Mouse (Mus musculus) lung, embryonic 15.5 days (tissue): Measurements from ENCODE around the gene Clnk. TPM values are rescaled to one million over a fixed set of nuclear protein-coding genes. Genes with fewer than 3 reads are reported as not detected.
A peak's percentile ranks its signal among the peaks of the same experiment; 100 is the strongest.
"Not testable (repeated sequence)": the region's sequence is repeated elsewhere in the genome, so short reads cannot be mapped to it uniquely, and the experiment has no call there.

Experiments
- ATAC-seq: fragments of 200-750 bp; cut with Nextera tagmentation; 2 replicates; pipeline ENCODE4 v1.8.0; 2017; ENCODE audit warnings: moderate number of reproducible peaks, borderline replicate concordance; ENCODE audit not compliant: low FRiP score, low TSS enrichment; ENCODE audit errors: extremely low read depth
- H3K27ac ChIP-seq: fragments of 300-500 bp; sonication (generic); 2 replicates; pipeline ENCODE4 v1.5.1; 2015; ENCODE audit warnings: moderate library complexity, mild to moderate bottlenecking, inconsistent platforms
- H3K27me3 ChIP-seq: fragments of 300-500 bp; sonication (generic); 2 replicates; pipeline ENCODE4 v1.6.1; 2015; ENCODE audit warnings: inconsistent platforms
- H3K36me3 ChIP-seq: fragments of 300-500 bp; sonication (generic); 2 replicates; pipeline ENCODE4 v1.6.1; 2015; ENCODE audit warnings: inconsistent platforms
- H3K4me1 ChIP-seq: fragments of 300-500 bp; sonication (generic); 2 replicates; pipeline ENCODE4 v1.6.1; 2015; ENCODE audit warnings: inconsistent platforms
- H3K4me2 ChIP-seq: fragments of 300-500 bp; sonication (generic); 2 replicates; pipeline ENCODE4 v1.6.1; 2015; ENCODE audit warnings: inconsistent platforms, mild to moderate bottlenecking, moderate library complexity
- H3K4me3 ChIP-seq: fragments of 300-500 bp; sonication (generic); 2 replicates; pipeline ENCODE4 v1.5.1; 2015; ENCODE audit warnings: mild to moderate bottlenecking, inconsistent platforms
- H3K9ac ChIP-seq: fragments of 300-500 bp; sonication (generic); 2 replicates; pipeline ENCODE4 v1.6.1; 2015; ENCODE audit warnings: inconsistent platforms
- H3K9me3 ChIP-seq: fragments of 300-500 bp; sonication (generic); 2 replicates; pipeline ENCODE4 v1.6.1; 2016; ENCODE audit warnings: inconsistent platforms
- WGBS: fragments of 180-500 bp; shearing (Covaris S2); methylation state at CpG from one replicate; pipeline ENCODE4 v1.1.7; 2015; 5-methylcytosine and 5-hydroxymethylcytosine counted together
- polyA plus RNA-seq: library from polyadenylated mRNA; unstranded; fragments of >200 nt; fragmentation: Nextera tagmentation; extraction: Ambion mirVana; gene quantifications from 2 replicates; pipeline ENCODE4 v1.2.1, GENCODE M21; 2015

Gene Clnk
- polyA plus RNA-seq, result 0.25 TPM in 1 of 2 replicates, not detected in the other

DNA sequence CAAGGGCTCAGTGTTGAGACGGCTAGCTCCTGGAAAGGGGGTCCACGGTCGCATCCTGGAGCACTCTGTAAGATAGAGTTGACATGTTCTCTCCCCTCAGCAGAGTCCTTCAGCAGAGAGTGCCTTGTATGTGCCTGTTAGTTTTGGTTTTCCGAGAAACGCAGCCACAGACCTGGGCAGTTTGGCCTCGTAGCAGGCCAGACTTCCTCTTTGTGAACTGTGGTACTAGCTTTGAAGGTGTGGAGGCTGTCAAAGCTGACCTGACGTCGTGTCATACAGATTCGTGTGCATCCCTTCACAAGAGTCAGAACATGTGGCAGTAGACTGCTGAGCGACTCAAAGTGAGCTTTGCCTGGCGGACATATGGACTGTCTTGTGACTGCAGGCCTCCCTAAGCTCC, at the start of gene Clnk:
Gene Clnk (minus strand): TSS at position 191 of the 400 bp plus-strand sequence.
- no peaks in the 10 kb centered on the region for H3K9me3 ChIP-seq
- H3K9ac ChIP-seq, result no peak within 1 kb of the TSS
- peaks cover 9% of the 10 kb centered on the region for H3K4me1 ChIP-seq
- H3K27ac ChIP-seq, result no peak within 1 kb of the TSS
- H3K27me3 ChIP-seq, result no peaks in the 10 kb centered on the region
- no peak within 1 kb of the TSS for H3K4me2 ChIP-seq
- H3K4me3 ChIP-seq, result no peak within 1 kb of the TSS
- 78% methylated on average over 11 of the region's 11 CpGs for WGBS
- ATAC-seq, result no peak
- H3K36me3 ChIP-seq, result no peaks in the 10 kb centered on the region

GRCm38 (mm10) chr5:38905271-38905670, 28.7 kb upstream of the Clnk start:
- WGBS, result 33% methylated on average over 3 of the region's 3 CpGs
- no peaks in the 10 kb centered on the region for H3K4me1 ChIP-seq
- H3K36me3 ChIP-seq, result no peaks in the 10 kb centered on the region
- no peak overlapping the region for H3K27ac ChIP-seq
- no peak overlapping the region for H3K4me2 ChIP-seq
- H3K4me3 ChIP-seq, result no peak overlapping the region
- no peak for ATAC-seq
- H3K27me3 ChIP-seq, result no peaks in the 10 kb centered on the region
- no peak overlapping the region for H3K9ac ChIP-seq
- H3K9me3 ChIP-seq, result no peaks in the 10 kb centered on the region

DNA sequence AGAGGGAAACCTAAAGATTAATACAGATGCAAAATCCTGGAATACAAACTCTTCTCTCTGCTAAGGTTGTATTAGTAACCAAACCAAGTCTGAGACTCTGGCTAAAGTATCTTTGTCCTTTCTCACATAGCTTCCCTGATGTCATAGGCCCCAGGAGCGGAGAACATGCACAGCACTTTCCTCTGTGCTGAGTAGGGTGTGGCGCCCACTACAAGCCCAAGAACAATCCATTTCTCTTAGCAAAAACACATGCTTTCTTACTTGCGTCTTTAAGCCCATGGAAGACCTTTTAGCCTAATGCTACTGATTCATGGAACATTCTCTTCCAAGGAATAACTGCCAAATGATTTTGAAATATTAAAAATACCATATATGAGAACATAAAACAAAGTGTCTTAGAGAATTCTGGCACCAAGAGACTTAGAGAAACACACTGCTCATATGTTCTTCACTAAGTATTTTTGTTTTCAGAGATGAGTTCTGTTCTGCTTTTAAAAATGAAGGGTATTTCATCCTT, 28.0 kb upstream of the Clnk start:
- H3K27ac ChIP-seq, result no peak overlapping the region
- 86% methylated on average over 3 of the region's 3 CpGs for WGBS
- H3K9ac ChIP-seq, result no peak overlapping the region
- no peaks in the 10 kb centered on the region for H3K9me3 ChIP-seq
- H3K4me3 ChIP-seq, result no peak overlapping the region
- H3K4me1 ChIP-seq, result no peaks in the 10 kb centered on the region
- H3K4me2 ChIP-seq, result no peak overlapping the region
- no peaks in the 10 kb centered on the region for H3K36me3 ChIP-seq
- no peaks in the 10 kb centered on the region for H3K27me3 ChIP-seq
- no peak for ATAC-seq

DNA sequence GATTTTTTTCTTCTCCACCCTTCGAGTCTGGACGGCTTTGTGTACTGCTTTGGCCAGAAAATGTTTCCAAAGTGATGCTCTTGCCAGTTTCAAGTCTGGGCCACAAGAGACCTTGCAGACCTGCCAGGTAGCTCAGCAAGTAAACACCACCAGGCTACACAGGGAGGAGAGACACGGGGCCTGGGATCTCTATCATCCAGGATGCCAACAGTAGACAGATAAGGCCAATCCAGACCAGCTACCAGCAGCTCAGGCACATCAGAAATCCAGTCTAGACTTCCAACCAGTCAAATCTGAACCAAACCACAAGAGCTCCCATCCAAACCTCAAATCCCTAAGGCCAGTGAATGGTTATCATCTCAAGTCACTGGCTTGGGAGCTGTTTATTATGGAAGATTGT, 26.3 kb upstream of the Clnk start:
- Histone ChIP-seq H3K4me3 (no peak overlapping the region), H3K36me3 (no peaks in the 10 kb centered on the region), H3K9ac (no peak overlapping the region), H3K4me1 (0 out of 2 replicates have a peak, but pooled peaks cover 6% of the 10 kb centered on the region), H3K27me3 (no peaks in the 10 kb centered on the region), H3K27ac (no peak overlapping the region), H3K4me2 (no peak overlapping the region), H3K9me3 (no peaks in the 10 kb centered on the region)
- ATAC-seq, result no peak
- WGBS, result 67% methylated on average over 3 of the region's 3 CpGs

DNA sequence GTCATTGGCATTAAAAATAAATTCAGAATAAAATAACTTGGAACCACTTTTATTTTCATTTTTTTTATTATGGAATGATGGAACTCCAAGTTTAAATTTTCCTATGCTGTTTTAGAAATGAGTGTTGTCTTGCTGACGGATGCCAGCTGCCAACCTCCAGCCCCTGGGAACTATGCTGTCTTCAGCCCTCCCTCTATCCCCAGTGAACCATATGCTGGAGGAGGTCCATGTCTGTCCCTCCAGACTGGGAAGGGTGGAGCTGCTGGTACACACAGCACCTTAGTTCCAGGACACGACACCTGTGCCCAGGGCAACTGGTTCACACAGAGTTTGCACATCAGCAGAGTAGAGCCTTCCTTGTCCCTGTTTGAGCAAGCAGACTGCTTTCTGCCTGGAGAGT, 22.4 kb upstream of the Clnk start:
- Histone ChIP-seq H3K4me1 (0 out of 2 replicates have a peak, but pooled peaks cover 6% of the 10 kb centered on the region), H3K9ac (no peak overlapping the region), H3K27me3 (no peaks in the 10 kb centered on the region), H3K9me3 (no peaks in the 10 kb centered on the region), H3K36me3 (no peaks in the 10 kb centered on the region), H3K4me3 (no peak overlapping the region), H3K27ac (no peak overlapping the region), H3K4me2 (no peak overlapping the region)
- WGBS, result 55% methylated on average over 2 of the region's 2 CpGs
- ATAC-seq, result no peak; the same call in 1 of the 2 replicates

GRCm38 (mm10) chr5:38888646-38889045, 12.0 kb upstream of the Clnk start:
- WGBS, result 90% methylated on average over 1 of the region's 1 CpGs
- Histone ChIP-seq H3K4me3 (no peak overlapping the region), H3K27ac (no peak overlapping the region), H3K36me3 (no peaks in the 10 kb centered on the region), H3K9me3 (no peaks in the 10 kb centered on the region), H3K4me1 (no peaks in the 10 kb centered on the region), H3K27me3 (no peaks in the 10 kb centered on the region), H3K4me2 (no peak overlapping the region), H3K9ac (no peak overlapping the region)
- no peak for ATAC-seq

GRCm38 (mm10) chr5:38886623-38887275, 10.1 kb upstream of the Clnk start:
- 84% methylated on average over 2 of the region's 2 CpGs for WGBS
- H3K4me1 ChIP-seq, result peaks cover 7% of the 10 kb centered on the region
- no peak overlapping the region for H3K9ac ChIP-seq
- no peak overlapping the region for H3K4me2 ChIP-seq
- no peak overlapping the region for H3K4me3 ChIP-seq
- no peaks in the 10 kb centered on the region for H3K9me3 ChIP-seq
- no peaks in the 10 kb centered on the region for H3K36me3 ChIP-seq
- H3K27ac ChIP-seq, result no peak overlapping the region
- no peak for ATAC-seq
- H3K27me3 ChIP-seq, result no peaks in the 10 kb centered on the region

GRCm38 (mm10) chr5:38882635-38883034, 6.0 kb upstream of the Clnk start:
- H3K9me3 ChIP-seq, H3K4me2 ChIP-seq, H3K4me3 ChIP-seq, H3K27me3 ChIP-seq, H3K27ac ChIP-seq, H3K9ac ChIP-seq, H3K36me3 ChIP-seq, ATAC-seq: not testable (repeated sequence)
- peaks cover 17% of the 10 kb centered on the region for H3K4me1 ChIP-seq
- WGBS, result 88% methylated on average over 1 of the region's 1 CpGs

GRCm38 (mm10) chr5:38881728-38882620, 5.4 kb upstream of the Clnk start:
- Histone ChIP-seq H3K9ac (no peak overlapping the region), H3K4me2 (no peak overlapping the region), H3K4me1 (peaks cover 17% of the 10 kb centered on the region), H3K4me3 (no peak overlapping the region), H3K27me3 (no peaks in the 10 kb centered on the region), H3K27ac (no peak overlapping the region), H3K9me3 (no peaks in the 10 kb centered on the region), H3K36me3 (no peaks in the 10 kb centered on the region)
- WGBS, result 42% methylated on average over 4 of the region's 4 CpGs
- ATAC-seq, result peak; percentile 74; the same call in 1 of the 2 replicates

DNA sequence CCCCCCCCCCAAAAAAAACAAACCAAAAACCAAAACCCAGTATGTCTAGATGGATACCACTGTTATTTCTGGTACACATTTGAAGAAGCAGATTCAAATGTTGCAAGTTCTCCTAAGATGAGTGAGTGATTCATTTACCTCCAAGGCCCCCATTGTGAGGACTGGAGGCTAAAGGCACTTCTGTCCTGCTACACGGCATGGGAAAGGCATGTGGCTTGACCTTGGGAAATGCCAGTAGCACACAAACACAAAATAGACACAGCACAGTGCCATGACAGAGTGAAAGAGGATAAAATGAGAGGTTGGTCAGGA, 4.8 kb upstream of the Clnk start:
- Histone ChIP-seq H3K4me3 (no peak overlapping the region), H3K9me3 (no peaks in the 10 kb centered on the region), H3K4me1 (peaks cover 17% of the 10 kb centered on the region), H3K36me3 (no peaks in the 10 kb centered on the region), H3K27me3 (no peaks in the 10 kb centered on the region), H3K9ac (no peak overlapping the region), H3K4me2 (no peak overlapping the region), H3K27ac (no peak overlapping the region)
- WGBS, result 48% methylated on average over 1 of the region's 1 CpGs
- ATAC-seq, result no peak

GRCm38 (mm10) chr5:38879989-38880706, 3.5 kb upstream of the Clnk start:
- Histone ChIP-seq H3K36me3 (no peaks in the 10 kb centered on the region), H3K27ac (no peak overlapping the region), H3K27me3 (no peaks in the 10 kb centered on the region), H3K9me3 (no peaks in the 10 kb centered on the region), H3K4me2 (no peak overlapping the region), H3K4me1 (peaks cover 17% of the 10 kb centered on the region), H3K9ac (no peak overlapping the region), H3K4me3 (no peak overlapping the region)
- no peak for ATAC-seq
- WGBS, result 18% methylated on average over 11 of the region's 11 CpGs
